Mouse (Mus musculus): Measurements from ENCODE around the gene Trim7. TPM values are rescaled to one million over a fixed set of nuclear protein-coding genes. Genes with fewer than 3 reads are reported as not detected.
"Not testable (repeated sequence)": the region's sequence is repeated elsewhere in the genome, so short reads cannot be mapped to it uniquely, and the experiment has no call there.

Trim7 gene
- polyA plus RNA-seq, 1 experiment from 2014 or later = 0.51 TPM

DNA sequence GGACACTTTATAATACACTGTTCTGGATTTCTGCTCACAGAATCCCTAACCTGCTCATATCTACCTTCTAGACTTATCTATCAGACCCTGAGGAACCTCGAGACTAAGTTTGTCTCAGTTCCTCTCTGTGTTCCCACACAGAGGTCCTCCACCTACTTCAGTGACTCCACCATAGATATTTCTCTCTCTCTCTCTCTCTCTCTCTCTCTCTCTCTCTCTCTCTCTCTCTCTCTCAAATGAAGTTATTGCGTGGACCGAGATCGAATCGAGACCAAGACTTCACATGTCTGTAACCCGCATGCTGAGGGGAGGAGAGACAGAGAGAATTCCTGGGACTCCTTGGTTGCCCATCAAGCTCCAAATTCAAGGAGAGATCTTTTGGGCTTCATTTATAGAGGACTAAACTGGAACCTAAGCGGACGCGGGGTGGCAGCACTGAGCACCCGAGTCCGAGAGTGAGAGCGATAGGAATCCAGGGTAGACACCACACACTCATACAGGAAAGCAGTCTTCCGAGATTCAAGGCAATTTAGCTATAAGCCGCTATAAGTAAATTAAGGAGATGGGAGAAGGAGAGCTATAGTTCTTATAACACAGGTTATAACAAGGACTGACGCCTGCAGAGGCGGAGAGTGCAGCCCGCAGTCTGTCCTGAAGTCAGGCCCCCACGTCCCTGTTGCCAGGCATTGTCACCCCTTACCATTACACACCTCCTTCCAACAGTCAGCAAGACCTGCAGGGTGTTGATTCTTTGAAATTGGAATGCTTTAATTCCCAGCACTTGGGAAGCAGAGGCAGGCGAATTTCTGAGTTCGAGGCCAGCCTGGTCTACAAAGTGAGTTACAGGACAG lies 35.7 kb upstream of the Trim7 start:
- WGBS = 16% methylated on average over 20 of the region's 20 CpGs
- peak overlapping the region; percentile 46; the same call in 1 of the 2 replicates for H3K4me2 ChIP-seq (ENCODE audit: low read depth, low read length, severe bottlenecking)
- H3K9me3 ChIP-seq (ENCODE audit: control insufficient read depth, low read length) = no peaks in the 10 kb centered on the region
- no peaks in the 10 kb centered on the region for H3K27me3 ChIP-seq (ENCODE audit: control insufficient read depth, insufficient read depth, low read length)
- no peak overlapping the region for H3K27ac ChIP-seq (ENCODE audit: low read depth, low read length)
- ATAC-seq (replicated peaks; ENCODE audit: low FRiP score) (peak; percentile 71), DNase-seq (ENCODE audit: low spot score) (peak; percentile 86)
- H3K9ac ChIP-seq (ENCODE audit: low read length) = no peak overlapping the region
- peak overlapping the region; percentile 10; the same call in 1 of the 2 replicates for H3K4me3 ChIP-seq (ENCODE audit: low read depth, low read length)
- H3K36me3 ChIP-seq (ENCODE audit: control insufficient read depth, insufficient read depth, low read length) = no peaks in the 10 kb centered on the region
- H3K4me1 ChIP-seq (replicated peaks; ENCODE audit: control insufficient read depth, insufficient read depth, low read length) = no peaks in the 10 kb centered on the region

GRCm38 (mm10) chr11:48790946-48791345 lies 35.0 kb upstream of the Trim7 start:
- WGBS = 72% methylated on average over 8 of the region's 8 CpGs
- no peaks in the 10 kb centered on the region for H3K9me3 ChIP-seq (ENCODE audit: control insufficient read depth, low read length)
- H3K36me3 ChIP-seq (ENCODE audit: control insufficient read depth, insufficient read depth, low read length) = no peaks in the 10 kb centered on the region
- H3K4me2 ChIP-seq (ENCODE audit: low read depth, low read length, severe bottlenecking) = no peak overlapping the region
- H3K4me1 ChIP-seq (replicated peaks; ENCODE audit: control insufficient read depth, insufficient read depth, low read length) = no peaks in the 10 kb centered on the region
- ATAC-seq (replicated peaks; ENCODE audit: low FRiP score) = no peak
- H3K27ac ChIP-seq (ENCODE audit: low read depth, low read length) = no peak overlapping the region
- no peak overlapping the region for H3K4me3 ChIP-seq (ENCODE audit: low read depth, low read length)
- DNase-seq (ENCODE audit: low spot score) = no peak
- no peak overlapping the region for H3K9ac ChIP-seq (ENCODE audit: low read length)
- no peaks in the 10 kb centered on the region for H3K27me3 ChIP-seq (ENCODE audit: control insufficient read depth, insufficient read depth, low read length)

DNA sequence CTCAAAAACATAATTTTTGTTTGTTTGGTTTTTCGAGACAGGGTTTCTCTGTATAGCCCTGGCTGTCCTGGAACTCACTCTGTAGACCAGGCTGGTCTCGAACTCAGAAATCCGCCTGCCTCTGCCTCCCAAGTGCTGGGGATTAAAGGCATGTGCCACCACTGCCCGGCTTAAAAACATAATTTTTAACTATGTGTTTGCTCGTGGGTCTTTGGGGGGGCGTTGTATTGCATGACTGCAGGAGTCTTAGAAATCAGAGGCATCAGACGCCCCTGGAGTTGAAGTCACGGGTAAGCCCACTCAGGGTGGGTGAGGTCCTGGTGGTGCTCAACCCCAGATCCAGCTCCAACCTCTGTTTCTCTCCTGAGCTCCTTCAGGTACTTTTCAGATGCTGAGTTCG lies 34.0 kb upstream of the Trim7 start:
- 91% methylated on average over 9 of the region's 9 CpGs for WGBS
- not testable (repeated sequence) for H3K36me3 ChIP-seq (ENCODE audit: control insufficient read depth, insufficient read depth, low read length); DNase-seq (ENCODE audit: low spot score)

DNA sequence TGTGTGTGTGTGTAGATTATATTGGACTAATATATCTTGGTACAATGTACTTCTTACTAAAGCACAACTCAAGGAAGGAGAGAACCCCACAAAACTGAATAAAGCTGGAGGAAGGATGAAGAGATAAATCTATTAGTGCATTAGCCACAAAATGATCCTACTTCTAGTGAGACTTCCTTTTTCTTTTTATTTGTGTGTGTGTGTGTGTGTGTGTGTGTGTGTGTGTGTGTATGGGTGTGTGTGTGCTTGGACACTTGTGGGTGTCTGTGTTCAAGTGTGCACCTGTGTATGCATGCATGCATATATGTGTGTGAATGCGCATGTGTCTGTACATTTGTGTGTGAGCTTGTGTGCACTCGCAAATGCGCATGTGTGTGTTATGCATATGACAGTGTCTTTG lies 32.8 kb upstream of the Trim7 start:
- Histone ChIP-seq H3K9me3 (ENCODE audit: control insufficient read depth, low read length) (no peaks in the 10 kb centered on the region), H3K27me3 (ENCODE audit: control insufficient read depth, insufficient read depth, low read length) (no peaks in the 10 kb centered on the region), H3K4me3 (ENCODE audit: low read depth, low read length) (no peak overlapping the region), H3K9ac (ENCODE audit: low read length) (no peak overlapping the region), H3K36me3 (ENCODE audit: control insufficient read depth, insufficient read depth, low read length) (no peaks in the 10 kb centered on the region), H3K4me2 (ENCODE audit: low read depth, low read length, severe bottlenecking) (no peak overlapping the region), H3K27ac (ENCODE audit: low read depth, low read length) (no peak overlapping the region), H3K4me1 (replicated peaks; ENCODE audit: control insufficient read depth, insufficient read depth, low read length) (no peaks in the 10 kb centered on the region)
- 99% methylated on average over 3 of the region's 3 CpGs for WGBS
- ATAC-seq (replicated peaks; ENCODE audit: low FRiP score) (no peak), DNase-seq (ENCODE audit: low spot score) (no peak)

More for the DNA sequence above, 34.0 kb upstream of the Trim7 start:
- H3K9ac ChIP-seq (ENCODE audit: low read length); H3K4me2 ChIP-seq (ENCODE audit: low read depth, low read length, severe bottlenecking); H3K27ac ChIP-seq (ENCODE audit: low read depth, low read length); H3K9me3 ChIP-seq (ENCODE audit: control insufficient read depth, low read length); ATAC-seq (replicated peaks; ENCODE audit: low FRiP score); H3K4me1 ChIP-seq (replicated peaks; ENCODE audit: control insufficient read depth, insufficient read depth, low read length); H3K4me3 ChIP-seq (ENCODE audit: low read depth, low read length); H3K27me3 ChIP-seq (ENCODE audit: control insufficient read depth, insufficient read depth, low read length): not testable (repeated sequence)

- H3K9ac ChIP-seq (ENCODE audit: low read length) = no peak overlapping the region
- no peaks in the 10 kb centered on the region for H3K27me3 ChIP-seq (ENCODE audit: control insufficient read depth, insufficient read depth, low read length)
- H3K4me1 ChIP-seq (replicated peaks; ENCODE audit: control insufficient read depth, insufficient read depth, low read length) = no peaks in the 10 kb centered on the region
- no peak overlapping the region for H3K4me2 ChIP-seq (ENCODE audit: low read depth, low read length, severe bottlenecking)
- whole genome bisulfite sequencing = 92% methylated on average over 7 of the region's 7 CpGs
- no peak overlapping the region for H3K27ac ChIP-seq (ENCODE audit: low read depth, low read length)
- H3K4me3 ChIP-seq (ENCODE audit: low read depth, low read length) = no peak overlapping the region
- ATAC-seq (replicated peaks; ENCODE audit: low FRiP score) (no peak), DNase-seq (ENCODE audit: low spot score) (no peak)
- no peaks in the 10 kb centered on the region for H3K36me3 ChIP-seq (ENCODE audit: control insufficient read depth, insufficient read depth, low read length)
- no peaks in the 10 kb centered on the region for H3K9me3 ChIP-seq (ENCODE audit: control insufficient read depth, low read length)
Measured at GRCm38 (mm10) chr11:48795221-48795620, 30.7 kb upstream of the Trim7 start.

GRCm38 (mm10) chr11:48796290-48796689 lies 29.6 kb upstream of the Trim7 start:
- no peak for ATAC-seq (replicated peaks; ENCODE audit: low FRiP score)
- H3K4me2 ChIP-seq (ENCODE audit: low read depth, low read length, severe bottlenecking) = no peak overlapping the region

DNA sequence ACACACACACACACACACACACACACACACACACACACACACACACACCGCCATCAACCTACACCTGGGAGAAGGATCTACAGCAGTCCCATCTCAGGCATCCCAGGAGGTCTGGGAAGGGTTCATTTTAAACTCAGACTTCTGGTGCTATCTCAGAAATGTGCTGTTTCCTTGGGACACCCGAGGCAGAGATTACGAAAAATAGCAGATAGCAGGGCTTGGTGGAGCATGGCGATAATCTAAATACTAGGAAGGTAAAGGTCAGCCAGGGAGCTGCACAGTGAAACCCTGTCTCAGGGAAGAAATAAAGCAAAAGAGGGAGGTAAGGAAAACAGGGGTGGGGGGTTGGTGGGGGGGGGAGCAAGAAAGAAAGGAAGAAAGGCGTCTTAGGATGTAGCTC lies 28.7 kb upstream of the Trim7 start:
- Histone ChIP-seq H3K36me3 (ENCODE audit: control insufficient read depth, insufficient read depth, low read length) (peaks cover 7% of the 10 kb centered on the region; the same call in 1 of the 2 replicates), H3K9ac (ENCODE audit: low read length) (no peak overlapping the region), H3K4me2 (ENCODE audit: low read depth, low read length, severe bottlenecking) (no peak overlapping the region), H3K27me3 (ENCODE audit: control insufficient read depth, insufficient read depth, low read length) (no peaks in the 10 kb centered on the region), H3K4me1 (replicated peaks; ENCODE audit: control insufficient read depth, insufficient read depth, low read length) (peaks cover 7% of the 10 kb centered on the region), H3K9me3 (ENCODE audit: control insufficient read depth, low read length) (no peaks in the 10 kb centered on the region), H3K27ac (ENCODE audit: low read depth, low read length) (no peak overlapping the region), H3K4me3 (ENCODE audit: low read depth, low read length) (no peak overlapping the region)
- ATAC-seq (replicated peaks; ENCODE audit: low FRiP score) (no peak), DNase-seq (ENCODE audit: low spot score) (no peak)
- 88% methylated on average over 5 of the region's 5 CpGs for WGBS

More at GRCm38 (mm10) chr11:48796290-48796689, 29.6 kb upstream of the Trim7 start:
- H3K27me3 ChIP-seq (ENCODE audit: control insufficient read depth, insufficient read depth, low read length) = no peaks in the 10 kb centered on the region
- DNase-seq (ENCODE audit: low spot score) = no peak
- no peak overlapping the region for H3K9ac ChIP-seq (ENCODE audit: low read length)
- no peak overlapping the region for H3K27ac ChIP-seq (ENCODE audit: low read depth, low read length)
- H3K4me1 ChIP-seq (replicated peaks; ENCODE audit: control insufficient read depth, insufficient read depth, low read length) = no peaks in the 10 kb centered on the region; the same call in 1 of the 2 replicates
- no peaks in the 10 kb centered on the region for H3K9me3 ChIP-seq (ENCODE audit: control insufficient read depth, low read length)
- no peaks in the 10 kb centered on the region; the same call in 1 of the 2 replicates for H3K36me3 ChIP-seq (ENCODE audit: control insufficient read depth, insufficient read depth, low read length)
- no peak overlapping the region for H3K4me3 ChIP-seq (ENCODE audit: low read depth, low read length)
- 81% methylated on average over 4 of the region's 4 CpGs for WGBS

DNA sequence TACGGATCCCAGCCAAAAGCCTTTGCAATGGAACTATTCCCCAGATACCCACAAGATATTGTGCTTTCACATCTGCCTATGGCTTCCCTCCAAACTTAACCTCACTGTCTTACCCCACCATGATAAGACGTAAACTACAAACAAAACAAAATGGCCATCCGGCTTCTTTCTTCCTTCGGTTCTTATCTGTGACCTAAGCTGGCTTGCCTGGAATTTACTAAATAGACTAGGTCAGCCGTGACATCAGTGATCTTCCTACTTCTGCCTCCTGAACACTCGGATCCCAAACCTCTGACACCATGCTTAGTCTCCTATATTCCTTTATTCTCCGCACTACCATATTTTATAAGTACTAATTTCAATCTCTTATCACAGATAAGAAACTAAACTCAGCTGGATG lies 27.6 kb upstream of the Trim7 start:
- Histone ChIP-seq H3K27me3 (ENCODE audit: control insufficient read depth, insufficient read depth, low read length) (no peaks in the 10 kb centered on the region), H3K27ac (ENCODE audit: low read depth, low read length) (no peak overlapping the region), H3K4me3 (ENCODE audit: low read depth, low read length) (no peak overlapping the region), H3K36me3 (ENCODE audit: control insufficient read depth, insufficient read depth, low read length) (peaks cover 13% of the 10 kb centered on the region; the same call in 1 of the 2 replicates), H3K4me1 (replicated peaks; ENCODE audit: control insufficient read depth, insufficient read depth, low read length) (peaks cover 7% of the 10 kb centered on the region), H3K9ac (ENCODE audit: low read length) (no peak overlapping the region), H3K9me3 (ENCODE audit: control insufficient read depth, low read length) (no peaks in the 10 kb centered on the region), H3K4me2 (ENCODE audit: low read depth, low read length, severe bottlenecking) (no peak overlapping the region)
- DNase-seq (ENCODE audit: low spot score) (no peak), ATAC-seq (replicated peaks; ENCODE audit: low FRiP score) (no peak)
- WGBS = 82% methylated on average over 7 of the region's 7 CpGs
